Mouse (Mus musculus): Measurements from ENCODE around the gene Ltc4s.

Ltc4s gene

GRCm38 (mm10) chr11:50201590-50201989 lies 36.8 kb downstream of the Ltc4s start:
- no peak for DNase-seq (ENCODE audit: low spot score in 2 of 2)

GRCm38 (mm10) chr11:50200613-50201012 lies 37.8 kb downstream of the Ltc4s start:
- no peak for DNase-seq (ENCODE audit: low spot score in 2 of 2)

DNA sequence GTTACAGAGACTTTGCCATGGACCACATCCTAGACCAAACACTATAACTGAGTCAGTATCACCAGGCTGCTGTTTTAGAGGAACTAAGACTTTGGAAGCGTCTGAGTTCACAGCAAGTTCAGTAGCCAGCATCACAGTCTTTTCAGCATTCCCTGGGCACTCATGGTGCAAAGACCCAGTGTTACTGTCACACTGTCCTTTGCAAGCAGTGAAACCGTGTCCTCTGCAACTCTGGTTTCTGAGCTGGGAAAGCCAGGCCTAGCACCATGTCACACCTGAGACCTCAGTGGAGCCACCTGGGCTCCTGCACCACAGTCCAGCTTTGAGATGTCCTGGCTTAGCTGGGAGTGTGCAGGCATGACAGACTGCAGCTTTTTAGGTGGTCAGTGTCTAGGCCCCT lies 39.5 kb downstream of the Ltc4s start:
- DNase-seq (ENCODE audit: low spot score in 2 of 2), result no peak

DNA sequence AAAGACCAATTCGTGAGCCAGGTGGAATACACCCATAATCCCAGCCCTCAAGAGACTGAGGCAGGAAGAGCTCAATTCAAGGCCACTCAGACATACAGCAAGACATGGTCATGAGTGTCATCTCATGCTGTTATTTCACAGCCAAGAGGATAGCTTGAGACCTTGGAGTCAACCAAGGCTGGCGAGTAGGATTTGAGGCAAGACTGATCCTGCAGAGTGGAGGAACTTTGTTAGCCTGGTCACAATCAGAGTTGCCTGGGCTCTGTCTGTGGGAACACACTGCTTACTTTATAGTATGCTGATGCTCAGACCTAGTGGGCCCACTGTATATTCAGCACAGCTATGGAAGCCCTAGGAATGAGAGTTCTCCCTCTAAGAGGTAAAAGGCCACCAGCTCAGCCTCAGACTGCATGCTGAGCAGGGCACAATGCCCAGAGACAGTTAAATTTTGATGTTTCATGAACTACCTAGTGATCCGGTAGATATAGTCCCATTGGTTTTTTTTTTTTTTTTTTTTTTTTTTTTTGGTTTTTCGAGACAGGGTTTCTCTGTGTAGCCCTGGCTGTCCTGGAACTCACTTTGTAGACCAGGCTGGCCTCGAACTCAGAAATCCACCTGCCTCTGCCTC lies 40.1 kb downstream of the Ltc4s start:
- no peak for DNase-seq (ENCODE audit: low spot score in 2 of 2)

- DNase-seq (ENCODE audit: low spot score in 2 of 2), result no peak
Measured at GRCm38 (mm10) chr11:50197500-50197899, 40.9 kb downstream of the Ltc4s start.

GRCm38 (mm10) chr11:50194793-50195192 lies 43.6 kb downstream of the Ltc4s start:
- DNase-seq (ENCODE audit: low spot score in 2 of 2), result no peak

DNA sequence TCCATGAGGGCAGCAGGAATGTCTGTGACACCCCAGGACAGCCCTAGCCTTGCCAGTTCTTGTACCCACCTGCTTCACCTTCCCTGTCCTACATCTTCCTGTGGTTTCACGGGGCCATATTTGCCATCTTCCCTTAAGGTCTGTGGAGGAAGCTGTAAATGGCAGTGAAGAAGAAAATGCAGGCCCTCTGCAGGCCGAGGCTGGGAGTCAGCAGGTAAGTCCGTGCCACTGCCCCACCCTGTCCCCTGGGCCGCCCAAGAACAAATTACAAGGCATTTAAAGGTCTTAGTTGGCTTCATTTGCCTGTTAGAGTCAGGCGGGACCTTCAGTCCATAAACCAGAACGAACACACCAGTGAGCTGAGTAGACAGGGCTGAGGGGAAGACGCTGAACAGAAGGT lies 44.3 kb downstream of the Ltc4s start:
- no peak for DNase-seq (ENCODE audit: low spot score in 2 of 2)

DNA sequence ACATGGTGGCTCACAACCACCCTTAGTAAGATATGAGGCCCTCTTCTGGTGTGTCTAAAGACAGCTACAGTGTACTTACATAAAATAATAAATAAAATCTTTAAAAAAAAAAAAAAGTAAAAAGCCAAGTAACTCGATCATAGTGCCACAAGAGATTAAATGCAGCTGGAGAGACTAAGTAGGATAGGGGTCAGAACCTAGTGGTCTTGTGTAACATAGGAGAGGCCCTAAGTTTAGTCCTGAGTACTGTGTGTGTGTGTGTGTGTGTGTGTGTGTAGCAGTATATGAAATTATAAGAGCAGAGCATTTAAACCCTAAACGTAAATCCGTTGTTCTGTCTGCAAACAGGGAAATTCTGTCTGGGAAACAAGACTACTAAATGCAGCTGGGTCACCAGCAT lies 46.1 kb downstream of the Ltc4s start:
- no peak for DNase-seq (ENCODE audit: low spot score in 2 of 2)

DNA sequence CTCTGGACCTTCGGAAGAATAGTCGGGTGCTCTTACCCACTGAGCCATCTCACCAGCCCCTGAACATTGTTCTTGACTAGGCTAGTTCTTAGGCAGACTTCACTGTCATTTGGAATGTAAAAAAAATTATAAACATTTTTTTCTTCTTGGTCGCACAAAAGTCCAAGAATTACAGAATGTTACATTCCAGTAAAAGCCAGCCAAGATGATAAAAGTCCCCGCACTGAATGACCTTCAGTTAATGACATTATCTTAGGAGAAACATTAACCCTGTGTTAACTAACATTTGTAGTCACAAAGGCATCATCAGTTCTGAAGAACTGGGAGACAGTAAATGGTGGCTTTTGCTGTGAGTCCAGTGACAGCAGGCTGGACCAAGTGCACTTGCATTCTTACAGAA lies 48.1 kb downstream of the Ltc4s start:
- no peak for DNase-seq (ENCODE audit: low spot score in 2 of 2)

DNA sequence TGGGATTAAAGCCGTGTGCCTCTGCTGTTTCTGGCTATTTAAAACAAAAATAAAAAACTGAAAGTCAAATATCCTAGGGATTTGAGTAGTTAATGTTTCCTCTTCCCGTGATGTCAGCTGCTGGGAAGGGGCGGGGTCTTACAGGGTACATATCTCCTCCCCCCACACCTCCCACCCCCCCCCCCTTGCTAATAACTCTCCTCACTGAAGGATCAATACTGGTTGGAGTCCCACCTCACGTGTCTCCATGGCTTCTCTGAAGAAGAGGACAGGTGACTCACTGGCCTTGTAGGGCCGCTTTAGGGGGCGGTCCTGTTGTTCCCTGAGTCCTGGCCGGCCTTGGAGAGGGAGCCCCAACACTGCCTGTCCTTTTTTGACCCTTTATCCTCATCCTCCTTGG lies 49.7 kb downstream of the Ltc4s start:
- no peak for DNase-seq (ENCODE audit: low spot score in 2 of 2)

Measured in frontal cortex, postnatal 25 days (tissue).